Mouse (Mus musculus): ENCODE results near the gene Ccng2. TPM values are rescaled to one million over a fixed set of nuclear protein-coding genes. Genes with fewer than 3 reads are reported as not detected.

Ccng2 gene
- polyA plus RNA-seq, 1 experiment from 2014 or later: 126 TPM

GRCm38 (mm10) chr5:93239590-93240544 is 27.2 kb upstream of the Ccng2 start:
- Histone ChIP-seq H3K4me1 (replicated peaks) (no peaks in the 10 kb centered on the region), H3K9ac (replicated peaks) (no peak overlapping the region), H3K36me3 (no peaks in the 10 kb centered on the region), H3K9me3 (no peaks in the 10 kb centered on the region), H3K27me3 (no peaks in the 10 kb centered on the region), H3K4me2 (replicated peaks) (no peak overlapping the region), H3K27ac (no peak overlapping the region; the same call in 1 of the 2 replicates), H3K4me3 (replicated peaks) (no peak overlapping the region)
- WGBS: 83% methylated on average over 8 of the region's 8 CpGs
- ATAC-seq: no peak

- no peak overlapping the region for H3K4me2 ChIP-seq (replicated peaks)
- H3K36me3 ChIP-seq: no peaks in the 10 kb centered on the region
- no peak for ATAC-seq
- H3K27ac ChIP-seq: no peak overlapping the region
- 83% methylated on average over 2 of the region's 2 CpGs for WGBS
- no peak overlapping the region for H3K9ac ChIP-seq (replicated peaks)
- no peaks in the 10 kb centered on the region for H3K27me3 ChIP-seq
- H3K4me3 ChIP-seq (replicated peaks): no peak overlapping the region
- H3K9me3 ChIP-seq: no peaks in the 10 kb centered on the region
- H3K4me1 ChIP-seq (replicated peaks): no peaks in the 10 kb centered on the region
These were observed 21.8 kb upstream of the Ccng2 start for GRCm38 (mm10) chr5:93245280-93245679.

GRCm38 (mm10) chr5:93249940-93250578 is 17.0 kb upstream of the Ccng2 start:
- H3K4me2 ChIP-seq (replicated peaks): no peak overlapping the region
- no peaks in the 10 kb centered on the region for H3K9me3 ChIP-seq
- no peaks in the 10 kb centered on the region for H3K27me3 ChIP-seq
- WGBS: 85% methylated on average over 6 of the region's 6 CpGs
- H3K36me3 ChIP-seq: no peaks in the 10 kb centered on the region
- no peak overlapping the region for H3K4me3 ChIP-seq (replicated peaks)
- H3K9ac ChIP-seq (replicated peaks): no peak overlapping the region
- ATAC-seq: no peak
- no peaks in the 10 kb centered on the region for H3K4me1 ChIP-seq (replicated peaks)
- no peak overlapping the region for H3K27ac ChIP-seq

- Histone ChIP-seq H3K27ac (no peak overlapping the region), H3K4me1 (replicated peaks) (no peaks in the 10 kb centered on the region), H3K4me2 (replicated peaks) (no peak overlapping the region), H3K9me3 (no peaks in the 10 kb centered on the region), H3K4me3 (replicated peaks) (no peak overlapping the region), H3K27me3 (no peaks in the 10 kb centered on the region), H3K9ac (replicated peaks) (no peak overlapping the region), H3K36me3 (no peaks in the 10 kb centered on the region)
- WGBS: 87% methylated on average over 12 of the region's 12 CpGs
- no peak for ATAC-seq
These were observed 15.9 kb upstream of the Ccng2 start for GRCm38 (mm10) chr5:93251001-93251760.

GRCm38 (mm10) chr5:93255759-93256265 is 11.2 kb upstream of the Ccng2 start:
- WGBS: 87% methylated on average over 5 of the region's 5 CpGs
- H3K4me3 ChIP-seq (replicated peaks): no peak overlapping the region
- no peak for ATAC-seq

GRCm38 (mm10) chr5:93256820-93257405 is 10.1 kb upstream of the Ccng2 start:
- ATAC-seq: no peak
- H3K4me2 ChIP-seq (replicated peaks): no peak overlapping the region
- no peaks in the 10 kb centered on the region for H3K36me3 ChIP-seq

More at GRCm38 (mm10) chr5:93255759-93256265, 11.2 kb upstream of the Ccng2 start:
- no peak overlapping the region for H3K27ac ChIP-seq
- no peaks in the 10 kb centered on the region for H3K36me3 ChIP-seq
- H3K27me3 ChIP-seq: no peaks in the 10 kb centered on the region
- no peaks in the 10 kb centered on the region for H3K4me1 ChIP-seq (replicated peaks)
- no peak overlapping the region for H3K9ac ChIP-seq (replicated peaks)
- no peaks in the 10 kb centered on the region for H3K9me3 ChIP-seq
- no peak overlapping the region for H3K4me2 ChIP-seq (replicated peaks)

GRCm38 (mm10) chr5:93259349-93259748 is 7.7 kb upstream of the Ccng2 start:
- H3K4me1 ChIP-seq (replicated peaks): no peaks in the 10 kb centered on the region
- no peaks in the 10 kb centered on the region for H3K9me3 ChIP-seq
- H3K4me3 ChIP-seq (replicated peaks): no peak overlapping the region
- no peaks in the 10 kb centered on the region for H3K27me3 ChIP-seq
- H3K9ac ChIP-seq (replicated peaks): no peak overlapping the region
- ATAC-seq: no peak
- no peaks in the 10 kb centered on the region for H3K36me3 ChIP-seq
- no peak overlapping the region for H3K27ac ChIP-seq
- no peak overlapping the region for H3K4me2 ChIP-seq (replicated peaks)

More at GRCm38 (mm10) chr5:93256820-93257405, 10.1 kb upstream of the Ccng2 start:
- no peak overlapping the region for H3K9ac ChIP-seq (replicated peaks)
- H3K27ac ChIP-seq: no peak overlapping the region
- no peaks in the 10 kb centered on the region for H3K9me3 ChIP-seq
- H3K4me3 ChIP-seq (replicated peaks): no peak overlapping the region
- no peaks in the 10 kb centered on the region for H3K27me3 ChIP-seq
- H3K4me1 ChIP-seq (replicated peaks): no peaks in the 10 kb centered on the region

- Histone ChIP-seq H3K27me3 (no peaks in the 10 kb centered on the region), H3K36me3 (no peaks in the 10 kb centered on the region), H3K4me2 (replicated peaks) (no peak overlapping the region), H3K4me1 (replicated peaks) (peaks cover under 1% of the 10 kb centered on the region; the same call in 1 of the 2 replicates), H3K9ac (replicated peaks) (no peak overlapping the region), H3K27ac (no peak overlapping the region), H3K9me3 (no peaks in the 10 kb centered on the region), H3K4me3 (replicated peaks) (no peak overlapping the region)
- WGBS: 71% methylated on average over 3 of the region's 3 CpGs
- ATAC-seq: no peak
These were observed 6.1 kb upstream of the Ccng2 start for GRCm38 (mm10) chr5:93260983-93261382.

GRCm38 (mm10) chr5:93262751-93263150 is 4.3 kb upstream of the Ccng2 start:
- no peak overlapping the region for H3K27ac ChIP-seq
- H3K4me2 ChIP-seq (replicated peaks): no peak overlapping the region
- 94% methylated on average over 2 of the region's 2 CpGs for WGBS
- peaks cover 7% of the 10 kb centered on the region; the same call in 1 of the 2 replicates for H3K4me1 ChIP-seq (replicated peaks)
- no peak overlapping the region for H3K4me3 ChIP-seq (replicated peaks)
- no peaks in the 10 kb centered on the region for H3K27me3 ChIP-seq
- H3K36me3 ChIP-seq: no peaks in the 10 kb centered on the region
- H3K9ac ChIP-seq (replicated peaks): no peak overlapping the region
- no peak for ATAC-seq
- no peaks in the 10 kb centered on the region for H3K9me3 ChIP-seq

- no peak overlapping the region for H3K27ac ChIP-seq
- no peaks in the 10 kb centered on the region for H3K36me3 ChIP-seq
- no peak for ATAC-seq
- 77% methylated on average over 6 of the region's 6 CpGs for WGBS
- H3K4me1 ChIP-seq (replicated peaks): peaks cover 7% of the 10 kb centered on the region; the same call in 1 of the 2 replicates
- H3K9ac ChIP-seq (replicated peaks): no peak overlapping the region
- no peak overlapping the region for H3K4me2 ChIP-seq (replicated peaks)
- H3K9me3 ChIP-seq: no peaks in the 10 kb centered on the region
- no peaks in the 10 kb centered on the region for H3K27me3 ChIP-seq
- no peak overlapping the region for H3K4me3 ChIP-seq (replicated peaks)
These were observed 3.5 kb upstream of the Ccng2 start for GRCm38 (mm10) chr5:93263396-93264075.

GRCm38 (mm10) chr5:93264136-93264700 is 2.8 kb upstream of the Ccng2 start:
- Histone ChIP-seq H3K4me3 (replicated peaks) (no peak overlapping the region), H3K27ac (no peak overlapping the region), H3K4me2 (replicated peaks) (no peak overlapping the region), H3K27me3 (no peaks in the 10 kb centered on the region), H3K4me1 (replicated peaks) (peaks cover 12% of the 10 kb centered on the region), H3K36me3 (no peaks in the 10 kb centered on the region), H3K9ac (replicated peaks) (no peak overlapping the region), H3K9me3 (no peaks in the 10 kb centered on the region)
- WGBS: 72% methylated on average over 1 of the region's 1 CpGs
- no peak for ATAC-seq
